Mouse (Mus musculus) G1E-ER4 (cell line): Measurements from ENCODE around the gene Muc3. TPM values are rescaled to one million over a fixed set of nuclear protein-coding genes. Genes with fewer than 3 reads are reported as not detected.
"Not testable (repeated sequence)": the region's sequence is repeated elsewhere in the genome, so short reads cannot be mapped to it uniquely, and the experiment has no call there.

Experiments used
- GATA1 ChIP-seq: IDR thresholded peaks from one replicate; pipeline ENCODE4 v1.8.0; 2012; ENCODE audit warnings: low read length, inconsistent platforms
- polyA plus RNA-seq: library from polyadenylated mRNA; stranded (reverse); fragments of >175 nt; gene quantifications from 2 replicates; pipeline ENCODE4 v1.2.3, GENCODE M21; 2012

Gene Muc3
- not detected in 2 replicates for polyA plus RNA-seq

- TF ChIP-seq GATA1 = not testable (repeated sequence)
Measured at GRCm38 (mm10) chr5:137149272-137149882, at the start of gene Muc3. Muc3 (minus strand) TSS chr5:137149322.

- TF ChIP-seq GATA1 = no peak
Measured at GRCm38 (mm10) chr5:137194488-137195120, 45.5 kb upstream of the Muc3 start.

GRCm38 (mm10) chr5:137193279-137193952, 44.3 kb upstream of the Muc3 start:
- no peak for TF ChIP-seq GATA1

- no peak for TF ChIP-seq GATA1
Measured at GRCm38 (mm10) chr5:137189326-137189725, 40.2 kb upstream of the Muc3 start.

- TF ChIP-seq GATA1 = no peak
Measured at GRCm38 (mm10) chr5:137185362-137185761, 36.2 kb upstream of the Muc3 start.

- TF ChIP-seq GATA1 = no peak
Measured at GRCm38 (mm10) chr5:137179646-137180374, 30.7 kb upstream of the Muc3 start.

GRCm38 (mm10) chr5:137173967-137174366, 24.8 kb upstream of the Muc3 start:
- TF ChIP-seq GATA1 = no peak

GRCm38 (mm10) chr5:137172591-137172990, 23.5 kb upstream of the Muc3 start:
- no peak for TF ChIP-seq GATA1

GRCm38 (mm10) chr5:137171478-137171877, 22.4 kb upstream of the Muc3 start:
- no peak for TF ChIP-seq GATA1

- TF ChIP-seq GATA1 = no peak
Measured at GRCm38 (mm10) chr5:137170836-137171380, 21.8 kb upstream of the Muc3 start.

GRCm38 (mm10) chr5:137167539-137167938, 18.4 kb upstream of the Muc3 start:
- TF ChIP-seq GATA1 = no peak

- TF ChIP-seq GATA1 = no peak
Measured at GRCm38 (mm10) chr5:137166012-137166411, 16.9 kb upstream of the Muc3 start.

- TF ChIP-seq GATA1 = no peak
Measured at GRCm38 (mm10) chr5:137161853-137162252, 12.7 kb upstream of the Muc3 start.

GRCm38 (mm10) chr5:137159461-137159860, 10.3 kb upstream of the Muc3 start:
- TF ChIP-seq GATA1 = no peak

- no peak for TF ChIP-seq GATA1
Measured at GRCm38 (mm10) chr5:137153289-137153688, 4.2 kb upstream of the Muc3 start.

GRCm38 (mm10) chr5:137152623-137153022, 3.5 kb upstream of the Muc3 start:
- no peak for TF ChIP-seq GATA1
